Mouse (Mus musculus): ENCODE data around the gene Pdcd2l.
A peak's percentile ranks its signal among the peaks of the same experiment; 100 is the strongest.
"Not testable (repeated sequence)": the region's sequence is repeated elsewhere in the genome, so short reads cannot be mapped to it uniquely, and the experiment has no call there.

Pdcd2l gene

DNA sequence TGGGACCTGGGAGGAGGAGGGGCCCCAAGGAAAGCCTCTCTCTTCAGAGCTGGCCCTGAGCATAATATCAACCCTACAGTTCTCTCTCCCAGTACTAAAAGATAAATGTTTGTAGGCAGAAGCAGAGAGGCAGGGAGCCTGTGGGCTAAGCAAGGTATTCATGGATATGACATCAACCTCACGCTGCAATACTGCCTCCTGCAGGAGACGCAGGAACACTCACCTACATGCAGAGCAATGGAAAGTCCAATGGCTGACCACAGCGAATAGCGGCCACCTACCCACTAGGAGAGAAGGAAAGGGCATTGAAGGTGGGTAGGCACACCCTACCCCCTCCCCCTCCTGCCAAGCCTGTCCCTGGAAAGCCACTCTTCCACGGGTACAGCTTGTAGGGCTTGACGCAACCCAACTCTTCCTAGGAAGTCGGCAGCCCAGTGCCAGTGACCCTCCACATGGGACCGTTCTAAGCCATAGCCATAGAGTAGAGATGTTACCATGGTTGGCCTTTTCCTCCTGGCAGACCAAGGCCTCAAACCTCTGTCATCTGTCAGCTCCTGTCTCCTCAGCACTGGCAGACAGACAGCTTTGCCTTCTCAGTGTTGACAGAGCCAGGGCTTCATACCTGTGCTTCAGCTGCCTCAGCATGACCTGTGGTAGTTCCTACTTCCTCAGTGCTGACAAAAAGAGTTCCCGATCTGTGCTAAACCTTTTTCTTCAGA lies 11.7 kb upstream of the Pdcd2l start:
- DNase-seq = no peak

- no peak for DNase-seq
Measured at GRCm38 (mm10) chr7:34206331-34206730, 9.9 kb upstream of the Pdcd2l start.

DNA sequence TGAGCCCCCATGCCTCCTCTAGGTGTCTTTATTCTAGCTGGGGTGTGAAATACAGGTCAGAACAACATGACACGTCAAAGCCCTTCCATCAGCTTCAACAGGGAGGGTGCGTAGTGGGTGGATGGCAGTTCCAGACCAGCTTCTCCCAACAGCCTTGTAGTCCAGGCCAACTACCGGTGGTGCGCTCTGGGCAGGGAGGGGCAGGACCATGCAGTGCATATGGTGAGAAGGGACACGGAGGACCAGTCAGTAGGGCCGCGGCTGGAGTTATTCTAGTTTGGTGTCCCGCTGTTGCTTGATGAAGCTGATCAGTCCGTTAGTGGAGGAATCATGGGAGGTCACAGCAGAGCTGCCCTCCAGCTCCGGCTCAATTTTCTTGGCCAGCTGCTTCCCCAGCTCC lies 5.7 kb upstream of the Pdcd2l start:
- DNase-seq = not testable (repeated sequence)

DNA sequence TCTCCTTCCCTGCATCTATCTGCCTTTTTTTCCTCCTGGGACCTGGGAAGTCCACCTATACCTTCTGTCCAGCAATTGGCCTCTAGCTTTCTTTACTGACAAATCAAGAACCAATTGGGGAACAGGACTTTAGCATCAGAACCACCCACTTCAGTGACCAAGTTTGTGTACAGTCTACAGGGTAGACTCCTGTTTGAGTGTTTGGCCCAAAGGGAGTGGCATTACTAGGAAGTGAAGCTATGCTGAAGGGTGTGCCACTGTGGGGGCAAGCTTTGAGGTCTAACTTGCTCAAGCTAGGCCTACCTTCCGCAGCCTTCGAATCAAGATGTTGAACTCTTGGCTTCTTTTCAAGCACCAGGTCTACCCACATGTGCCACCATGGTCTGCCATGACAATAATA lies 4.4 kb upstream of the Pdcd2l start:
- DNase-seq = no peak

- no peak for DNase-seq
Measured at GRCm38 (mm10) chr7:34198346-34198745, 1.9 kb upstream of the Pdcd2l start.

DNA sequence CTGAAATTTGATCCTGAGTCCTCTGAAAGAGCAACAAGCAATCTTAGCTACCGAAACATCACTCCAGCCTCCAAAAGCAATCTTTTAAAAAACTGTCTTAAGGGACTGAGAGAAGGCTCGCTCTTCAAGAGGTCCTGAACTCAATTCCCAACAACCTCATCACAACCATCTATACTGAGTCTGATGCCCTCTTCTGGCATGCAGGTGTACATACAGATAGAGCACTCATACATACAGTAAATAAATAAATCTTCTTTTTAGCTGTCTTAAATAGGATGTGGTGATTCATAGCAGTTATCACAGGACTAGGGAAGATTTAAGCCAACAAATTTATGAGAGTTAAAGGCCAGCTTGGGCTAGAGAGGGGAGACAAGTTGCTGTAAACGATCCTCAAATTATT lies 829 bp downstream of the Pdcd2l start:
- DNase-seq = no peak

- no peak for DNase-seq
Measured at GRCm38 (mm10) chr7:34192825-34193224, 3.6 kb downstream of the Pdcd2l start.

GRCm38 (mm10) chr7:34189376-34189989 lies 7.0 kb downstream of the Pdcd2l start:
- no peak for DNase-seq

DNA sequence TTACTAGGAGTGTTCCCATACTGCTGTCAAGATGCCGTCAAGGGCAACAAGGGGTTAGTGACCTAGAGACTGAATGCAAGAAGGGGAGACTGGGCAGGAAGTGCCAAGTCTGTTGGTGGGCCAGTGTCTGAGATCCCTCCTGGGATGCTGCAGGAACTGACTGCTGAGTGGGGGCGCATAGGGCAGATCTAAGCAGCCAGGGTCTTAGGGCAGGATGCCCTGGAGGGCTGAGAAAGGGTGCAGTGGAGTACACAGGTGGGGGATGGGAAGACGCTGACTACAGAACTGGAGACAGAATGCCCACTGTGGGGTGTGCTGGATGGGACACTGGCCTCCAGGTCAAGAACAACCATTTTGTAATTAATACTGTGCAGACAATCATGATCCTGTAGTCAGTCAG lies 12.7 kb downstream of the Pdcd2l start:
- DNase-seq = no peak

GRCm38 (mm10) chr7:34183356-34183755 lies 13.1 kb downstream of the Pdcd2l start:
- DNase-seq = no peak

DNA sequence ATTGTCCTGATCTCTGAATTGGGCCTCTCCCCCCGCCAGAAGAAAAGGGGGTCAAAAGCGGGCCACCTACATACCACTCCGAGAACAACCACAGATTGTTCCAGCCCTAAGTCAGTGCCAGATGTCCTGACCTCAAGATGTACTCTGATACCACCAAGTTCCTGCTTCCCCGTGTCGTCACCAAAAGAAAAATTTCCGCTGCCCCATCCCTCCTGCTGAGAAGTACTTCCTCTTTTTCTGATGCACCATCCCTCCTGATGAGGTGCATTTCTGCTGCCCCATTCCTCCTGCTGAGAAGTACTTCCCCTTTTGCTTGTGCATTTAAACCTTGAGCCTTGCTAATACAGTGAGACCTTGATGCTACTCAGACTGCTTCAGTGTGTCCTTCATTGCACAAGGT lies 20.2 kb downstream of the Pdcd2l start:
- not testable (repeated sequence) for DNase-seq

DNA sequence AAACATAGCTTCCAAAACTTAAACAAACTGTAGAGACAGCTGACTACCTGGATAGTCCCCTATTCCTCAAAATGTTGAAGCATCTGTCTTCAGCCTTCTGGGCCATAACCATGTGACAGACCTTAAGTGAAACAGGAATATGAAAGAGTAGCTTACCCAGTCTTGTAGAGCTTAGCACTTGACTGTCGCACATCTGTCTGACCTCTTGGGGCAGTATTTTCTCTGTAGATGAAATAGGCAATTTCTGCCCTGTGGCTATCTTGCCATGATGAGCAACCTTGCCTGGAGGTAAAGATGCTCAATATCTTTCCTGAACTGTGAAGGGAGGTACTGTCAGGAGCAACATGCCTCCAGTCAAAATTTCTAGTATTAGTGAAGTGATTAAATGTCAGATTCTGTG lies 24.2 kb downstream of the Pdcd2l start:
- DNase-seq = no peak

- no peak for DNase-seq
Measured at GRCm38 (mm10) chr7:34169454-34169853, 27.0 kb downstream of the Pdcd2l start, which contains the start of gene Uba2. Gene Uba2, minus strand, starts transcription at chr7:34169599.

- peak; percentile 94 to 95 for DNase-seq
Measured at GRCm38 (mm10) chr7:34168470-34169251, 27.8 kb downstream of the Pdcd2l start.

GRCm38 (mm10) chr7:34167766-34168469 lies 28.5 kb downstream of the Pdcd2l start:
- DNase-seq = peak in 1 of 2 experiments; percentile 9

GRCm38 (mm10) chr7:34166850-34167249 lies 29.6 kb downstream of the Pdcd2l start:
- peak in 1 of 2 experiments; percentile 12 for DNase-seq

DNA sequence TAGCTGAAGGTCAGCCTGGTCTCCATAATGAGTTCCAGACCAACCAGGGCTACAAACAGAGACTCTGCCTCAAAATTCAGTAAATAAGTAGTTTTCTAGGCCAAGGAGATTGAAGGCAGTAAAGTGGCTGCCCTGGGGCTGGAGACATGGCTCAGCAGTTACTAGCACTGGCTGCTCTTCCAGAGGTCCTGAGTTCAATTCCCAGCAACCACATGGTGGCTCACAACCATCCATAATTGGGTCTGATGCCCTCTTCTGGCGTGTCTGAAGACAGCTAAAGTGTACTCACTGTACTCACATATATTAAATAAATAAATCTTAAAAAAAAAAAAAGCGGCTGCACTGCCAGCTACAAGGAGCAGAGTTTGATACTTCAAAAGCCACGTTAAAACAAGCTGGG lies 30.5 kb downstream of the Pdcd2l start:
- no peak for DNase-seq

- no peak for DNase-seq
Measured at GRCm38 (mm10) chr7:34164671-34165070, 31.8 kb downstream of the Pdcd2l start.

DNA sequence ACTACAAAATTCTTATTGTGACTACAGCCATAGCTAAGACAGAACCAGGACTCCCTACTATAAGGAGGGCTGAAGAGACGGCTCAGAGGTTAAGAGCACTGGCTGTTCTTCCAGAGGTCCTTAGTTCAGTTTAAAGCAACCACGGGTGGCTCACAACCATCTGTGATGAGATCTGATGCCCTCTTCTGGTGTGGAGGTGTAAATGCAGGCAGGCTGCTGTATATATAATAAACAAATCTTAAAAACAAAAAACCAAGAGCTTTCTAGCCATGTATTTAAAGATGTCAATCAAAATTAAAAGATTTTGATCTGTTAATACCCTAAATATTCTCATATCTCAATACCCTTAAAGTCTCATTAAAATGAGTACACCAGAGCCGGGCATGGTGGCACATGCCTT lies 37.3 kb downstream of the Pdcd2l start:
- no peak for DNase-seq

- DNase-seq = no peak
Measured at GRCm38 (mm10) chr7:34157994-34158393, 38.5 kb downstream of the Pdcd2l start.

- DNase-seq = no peak
Measured at GRCm38 (mm10) chr7:34147193-34147592, 49.3 kb downstream of the Pdcd2l start.

DNA sequence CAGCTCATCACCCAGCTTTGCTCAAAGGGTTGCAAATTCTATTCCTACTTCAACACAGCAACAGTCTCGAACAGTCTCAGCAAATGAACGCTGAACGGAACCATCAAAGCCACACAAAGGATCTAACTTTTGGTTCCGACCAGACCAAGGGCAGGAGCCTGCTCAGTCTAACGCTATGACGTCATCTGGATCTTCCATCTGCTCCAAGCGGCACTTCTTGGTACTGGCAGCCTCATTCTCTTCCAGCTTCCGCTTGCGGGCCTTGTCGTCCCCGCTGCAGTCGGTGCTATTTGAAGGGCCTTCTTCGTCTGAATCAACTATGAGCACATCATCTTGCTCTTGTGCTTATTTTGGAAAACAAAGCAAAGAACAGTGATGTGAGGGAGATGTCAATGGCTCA lies 55.3 kb downstream of the Pdcd2l start:
- no peak for DNase-seq

DNA sequence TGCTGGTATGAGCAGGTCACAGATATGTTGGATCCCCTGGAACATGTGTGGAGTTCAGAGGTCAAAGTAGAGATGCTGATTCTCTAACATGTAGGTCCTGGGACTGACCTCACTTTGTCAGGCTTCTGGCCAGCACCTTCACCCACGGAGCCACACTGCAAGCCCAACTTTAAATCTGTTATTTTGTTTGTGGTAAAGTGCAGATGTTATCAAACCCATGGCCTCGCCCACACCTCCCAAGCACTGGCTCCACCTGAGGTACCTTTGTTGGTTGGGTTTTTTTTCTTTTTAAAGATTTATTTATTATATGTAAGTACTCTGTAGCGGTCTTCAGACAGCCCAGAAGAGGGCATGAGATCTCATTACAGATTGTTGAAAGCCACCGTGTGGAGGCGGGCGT lies 57.0 kb downstream of the Pdcd2l start:
- DNase-seq = no peak
